Mouse (Mus musculus) stomach, embryonic 14.5 days (tissue): Measurements from ENCODE around the gene Ptges2. TPM values are rescaled to one million over a fixed set of nuclear protein-coding genes. Genes with fewer than 3 reads are reported as not detected.
A peak's percentile ranks its signal among the peaks of the same experiment; 100 is the strongest.

ENCODE experiments used
- ATAC-seq: fragments of 200-750 bp; cut with Nextera tagmentation; 2 replicates; pipeline ENCODE4 v1.8.0; 2017; ENCODE audit warnings: low read depth, moderate TSS enrichment; ENCODE audit not compliant: insufficient number of reproducible peaks, insufficient read depth, low FRiP score
- H3K27ac ChIP-seq: fragments of 300-500 bp; sonication (generic); 2 replicates; pipeline ENCODE4 v1.5.1; 2014; ENCODE audit warnings: mild to moderate bottlenecking, low read length, moderate library complexity, mixed read lengths
- H3K27me3 ChIP-seq: fragments of 300-500 bp; sonication (generic); 2 replicates; pipeline ENCODE4 v1.6.1; 2014; ENCODE audit warnings: low read length, control low read depth, mixed read lengths; ENCODE audit not compliant: control insufficient read depth, insufficient read depth
- H3K36me3 ChIP-seq: fragments of 300-500 bp; sonication (generic); 2 replicates; pipeline ENCODE4 v1.6.1; 2014; ENCODE audit warnings: mild to moderate bottlenecking, control low read depth, low read length, moderate library complexity, mixed read lengths; ENCODE audit not compliant: control insufficient read depth, insufficient read depth
- H3K4me1 ChIP-seq: fragments of 300-500 bp; sonication (generic); 2 replicates; pipeline ENCODE4 v1.6.1; 2014; ENCODE audit warnings: low read length, control low read depth, mixed read lengths; ENCODE audit not compliant: control insufficient read depth, insufficient read depth
- H3K4me2 ChIP-seq: fragments of 300-500 bp; sonication (generic); replicated peaks from 2 replicates; pipeline ENCODE4 v1.6.1; 2014; ENCODE audit warnings: low read depth, low read length, control low read depth
- H3K4me3 ChIP-seq: fragments of 300-500 bp; sonication (generic); 2 replicates; pipeline ENCODE4 v1.5.1; 2014; ENCODE audit warnings: low read depth, low read length, control low read depth
- H3K9ac ChIP-seq: fragments of 300-500 bp; sonication (generic); replicated peaks from 2 replicates; pipeline ENCODE4 v1.6.1; 2014; ENCODE audit warnings: low read depth, mild to moderate bottlenecking, control low read depth, low read length, moderate library complexity, mixed read lengths
- H3K9me3 ChIP-seq: fragments of 300-500 bp; sonication (generic); 2 replicates; pipeline ENCODE4 v1.6.1; 2016; ENCODE audit warnings: low read depth, low read length, control low read depth; ENCODE audit not compliant: control insufficient read depth
- WGBS: fragments of 180-500 bp; shearing (Covaris S2); extraction: QIAGEN DNeasy Blood & Tissue Kit; methylation state at CpG from one replicate; pipeline ENCODE4 v1.1.7; 2014; 5-methylcytosine and 5-hydroxymethylcytosine counted together
- polyA plus RNA-seq: library from polyadenylated mRNA; unstranded; fragments of >200 nt; fragmentation: Nextera tagmentation; extraction: Ambion mirVana; gene quantifications from 2 replicates; pipeline ENCODE4 v1.2.1, GENCODE M21; 2014

Gene Ptges2
- polyA plus RNA-seq, 1 experiment from 2014 or later = 28.1 TPM

DNA sequence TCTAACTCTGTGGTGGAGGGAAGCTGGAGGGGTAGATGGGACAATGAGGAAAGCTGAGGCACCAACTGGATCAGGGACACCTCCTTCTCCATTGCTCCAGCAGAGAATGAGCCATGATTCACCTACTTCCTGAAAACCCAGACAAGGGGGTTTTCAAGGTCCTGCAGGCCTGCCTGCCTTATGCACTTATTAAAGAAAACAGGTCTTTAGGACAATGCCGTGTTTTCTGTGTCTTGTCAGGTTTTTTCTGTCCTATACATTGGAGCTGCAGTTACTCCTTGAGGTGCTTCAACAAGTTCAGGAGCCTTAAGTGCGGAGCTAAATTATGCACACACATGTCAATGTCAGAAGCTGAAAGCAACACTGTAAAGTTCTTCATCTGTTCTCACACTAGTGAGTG, 45.9 kb downstream of the Ptges2 start:
- Histone ChIP-seq H3K4me1 (peaks cover 9% of the 10 kb centered on the region; the same call in 1 of the 2 replicates), H3K9me3 (no peaks in the 10 kb centered on the region), H3K4me2 (no peak overlapping the region), H3K36me3 (no peaks in the 10 kb centered on the region), H3K4me3 (no peak overlapping the region), H3K9ac (no peak overlapping the region), H3K27me3 (no peaks in the 10 kb centered on the region), H3K27ac (no peak overlapping the region)
- 81% methylated on average over 2 of the region's 2 CpGs for WGBS
- ATAC-seq = no peak

DNA sequence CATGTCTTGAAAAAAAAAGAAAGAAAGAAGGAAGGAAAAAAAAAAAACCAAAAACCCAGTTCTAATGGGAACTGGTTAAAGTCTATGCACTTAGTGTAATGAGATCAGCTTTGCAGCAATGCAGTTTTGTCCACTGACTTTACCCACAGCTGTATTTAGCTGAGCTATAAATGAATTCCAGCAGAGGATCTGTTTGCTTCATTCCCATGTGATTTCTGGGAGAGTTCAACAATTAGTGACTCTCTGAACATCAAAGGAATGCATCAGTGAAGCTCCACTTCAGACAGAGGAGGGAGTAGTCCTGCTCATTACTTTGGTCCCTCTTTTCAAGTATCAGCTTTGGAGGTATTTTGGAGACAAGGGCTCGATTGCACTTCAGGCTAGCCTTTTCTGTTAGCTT, 49.8 kb downstream of the Ptges2 start:
- WGBS = 74% methylated on average over 1 of the region's 1 CpGs
- no peak overlapping the region for H3K4me3 ChIP-seq
- H3K36me3 ChIP-seq = no peaks in the 10 kb centered on the region
- no peak for ATAC-seq
- no peak overlapping the region for H3K9ac ChIP-seq
- H3K4me1 ChIP-seq = peaks cover 8% of the 10 kb centered on the region
- no peak overlapping the region for H3K4me2 ChIP-seq
- H3K9me3 ChIP-seq = no peaks in the 10 kb centered on the region
- H3K27me3 ChIP-seq = no peaks in the 10 kb centered on the region
- no peak overlapping the region for H3K27ac ChIP-seq

DNA sequence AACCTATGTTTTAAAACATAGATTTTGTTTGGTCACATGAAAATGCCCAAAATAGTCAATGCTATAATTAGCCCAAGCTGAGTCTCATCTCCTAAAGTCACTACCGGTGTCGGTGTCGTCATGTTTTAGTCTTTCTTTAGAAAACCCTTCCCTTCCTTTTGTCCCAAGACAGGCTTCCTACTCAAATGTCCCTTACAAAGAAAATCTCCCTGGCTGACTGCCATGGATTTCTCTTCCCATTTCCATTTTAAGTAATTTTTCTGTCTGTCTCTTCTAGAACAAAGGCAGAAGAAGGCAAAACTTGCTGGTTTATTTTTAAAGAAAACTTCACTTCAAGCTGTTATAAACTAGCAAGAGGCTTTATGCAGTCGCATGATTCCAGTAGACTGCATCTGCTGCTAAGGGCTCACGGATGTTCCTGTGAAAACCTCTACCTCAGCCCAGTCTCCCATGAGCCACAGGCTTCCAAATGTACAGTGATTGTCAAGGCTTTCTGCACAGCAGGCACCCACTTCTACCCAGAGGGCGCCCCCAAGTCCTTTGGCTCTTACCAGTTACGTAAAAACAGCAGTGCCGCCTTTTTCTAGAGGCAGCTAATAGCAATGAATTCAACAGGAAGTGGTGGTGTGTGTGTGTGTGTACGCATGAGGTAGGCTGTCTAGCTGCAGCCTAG, 51.7 kb downstream of the Ptges2 start:
- Histone ChIP-seq H3K9me3 (no peaks in the 10 kb centered on the region), H3K4me3 (no peak overlapping the region), H3K27ac (peak overlapping the region; percentile 86), H3K4me1 (peaks cover 10% of the 10 kb centered on the region), H3K27me3 (no peaks in the 10 kb centered on the region), H3K9ac (no peak overlapping the region), H3K4me2 (peak overlapping the region; percentile 14; the same call in 1 of the 2 replicates), H3K36me3 (no peaks in the 10 kb centered on the region)
- WGBS = 49% methylated on average over 9 of the region's 9 CpGs
- ATAC-seq = no peak

DNA sequence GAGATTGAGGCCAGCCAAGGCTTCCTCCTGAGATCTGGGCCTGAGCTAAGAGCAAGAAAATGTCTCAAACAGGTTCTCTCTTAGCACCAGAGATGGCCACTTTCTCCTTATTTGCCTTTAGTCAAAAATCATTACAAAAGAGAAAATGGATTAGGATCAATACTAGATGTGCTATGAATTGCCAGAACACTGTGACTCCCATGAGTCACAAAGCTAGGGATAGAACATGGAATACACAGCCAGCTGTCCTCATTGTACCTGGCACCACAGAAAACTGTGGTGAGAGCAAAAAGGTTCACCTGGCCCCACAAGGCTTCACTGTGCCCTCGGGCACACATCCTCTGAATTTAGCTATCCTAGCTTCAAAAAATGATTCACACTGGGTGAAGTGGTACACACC, 52.8 kb downstream of the Ptges2 start:
- peaks cover 15% of the 10 kb centered on the region for H3K4me1 ChIP-seq

DNA sequence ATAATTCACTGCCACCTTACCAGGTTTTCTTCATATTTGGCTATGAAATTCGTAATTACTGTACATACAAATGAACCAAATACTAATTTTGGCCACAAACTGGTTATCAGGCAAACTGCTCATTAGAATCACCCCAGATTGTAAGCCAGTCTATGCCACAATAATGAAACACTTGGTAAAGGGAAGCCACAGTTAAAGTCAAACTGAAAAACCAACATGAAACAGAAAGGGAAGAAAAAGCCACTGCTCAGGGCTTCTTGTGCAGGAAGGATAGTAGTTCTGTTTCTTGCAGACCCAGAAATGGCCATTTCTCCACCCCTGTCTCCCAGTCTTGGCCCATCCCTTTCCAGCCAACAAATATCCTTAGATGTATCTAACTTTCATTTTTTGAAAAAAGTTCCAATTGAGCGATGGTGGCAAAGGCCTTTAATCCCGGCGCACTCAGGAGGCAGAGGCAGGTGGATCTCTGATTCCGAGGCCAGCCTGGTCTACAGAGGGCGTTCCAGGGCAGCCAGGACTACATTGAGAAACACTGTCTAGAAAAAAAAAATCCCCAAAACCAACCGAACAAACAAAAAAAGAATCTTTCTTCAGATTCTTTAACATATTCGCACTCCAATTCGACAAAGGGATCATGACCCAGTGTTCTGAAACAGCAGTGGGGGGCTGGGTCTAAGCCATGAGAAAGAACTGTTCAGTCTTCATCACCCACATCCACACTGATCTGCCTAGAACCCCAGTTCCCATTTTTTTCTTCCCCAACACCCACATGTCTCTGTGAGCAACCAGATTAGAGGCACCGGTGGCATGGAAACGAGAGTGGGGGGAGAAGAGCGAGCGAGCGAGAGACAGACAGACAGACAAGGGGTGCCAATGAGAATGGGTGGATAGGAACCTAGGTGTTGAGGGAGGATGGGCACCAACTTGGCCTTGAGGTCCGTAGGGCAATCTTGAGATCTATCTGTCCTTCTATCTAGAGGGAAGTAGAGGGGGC, 54.4 kb downstream of the Ptges2 start, which contains the start of gene Naif1:
Gene Naif1 (plus strand): TSS at position 697 of the 994 bp plus-strand sequence.
- Histone ChIP-seq H3K27ac (peak within 1 kb of the TSS; percentile 96), H3K4me1 (peaks cover 20% of the 10 kb centered on the region), H3K9me3 (no peaks in the 10 kb centered on the region), H3K4me2 (peak within 1 kb of the TSS; percentile 86), H3K4me3 (peak within 1 kb of the TSS; percentile 82), H3K27me3 (no peaks in the 10 kb centered on the region), H3K36me3 (peaks cover 1% of the 10 kb centered on the region; the same call in 1 of the 2 replicates), H3K9ac (peak within 1 kb of the TSS; percentile 76)
- ATAC-seq = no peak
- WGBS = 71% methylated on average over 15 of the region's 15 CpGs

More for the DNA sequence above, 52.8 kb downstream of the Ptges2 start:
- H3K4me3 ChIP-seq = no peak overlapping the region
- no peak overlapping the region for H3K4me2 ChIP-seq
- H3K27me3 ChIP-seq = no peaks in the 10 kb centered on the region
- peak overlapping the region; percentile 45; the same call in 1 of the 2 replicates for H3K27ac ChIP-seq
- 73% methylated on average over 1 of the region's 1 CpGs for WGBS
- no peaks in the 10 kb centered on the region for H3K36me3 ChIP-seq
- no peaks in the 10 kb centered on the region for H3K9me3 ChIP-seq
- no peak for ATAC-seq
- no peak overlapping the region for H3K9ac ChIP-seq

DNA sequence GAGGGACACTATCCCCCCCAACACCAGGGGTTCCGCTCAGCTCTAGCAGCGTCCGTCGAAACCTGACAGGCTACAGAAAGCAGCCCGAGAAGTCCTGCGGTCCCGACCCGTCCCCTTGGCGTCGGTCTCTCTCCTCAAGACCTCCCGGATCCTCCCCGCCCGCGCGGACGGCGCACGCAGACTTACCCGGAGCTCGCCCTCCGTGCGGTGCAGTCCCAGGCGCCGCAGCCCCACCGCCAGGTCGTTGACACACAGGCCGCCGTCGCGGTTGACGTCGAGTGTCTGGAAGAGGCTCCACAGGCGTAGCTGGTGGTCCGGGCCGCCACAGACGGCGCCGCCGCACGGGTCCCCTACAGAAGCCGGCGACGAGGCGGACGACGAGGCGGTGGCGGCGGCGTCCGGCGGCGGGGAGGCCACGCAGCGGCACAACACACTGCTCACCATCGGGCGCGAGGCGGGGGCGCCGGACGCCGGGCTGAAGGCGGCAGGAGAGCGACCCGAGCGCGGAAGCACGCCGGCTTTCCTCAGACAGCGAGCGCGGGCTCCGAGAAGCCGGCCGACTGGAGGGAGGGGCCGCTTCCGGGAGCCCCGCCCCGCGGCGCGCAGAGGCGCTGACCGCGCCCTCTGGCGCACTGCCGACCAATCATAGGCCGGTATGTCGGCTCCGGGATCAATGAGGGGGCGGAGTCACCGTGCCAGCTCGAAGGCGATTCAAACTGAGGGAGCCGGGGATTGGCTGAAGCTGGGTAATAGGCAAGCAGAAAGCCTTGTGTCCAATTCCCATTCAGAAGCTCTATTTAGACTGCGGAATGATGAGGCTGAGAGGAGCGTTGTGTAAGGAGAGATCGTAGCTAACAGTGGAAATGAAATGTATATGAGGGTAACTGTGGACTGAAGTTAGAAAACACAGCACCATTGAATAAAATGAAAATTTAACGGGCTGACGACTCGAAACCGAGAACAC, 55.5 kb downstream of the Ptges2 start, which contains the start of gene Slc25a25:
Gene Slc25a25 (minus strand): TSS at position 565 of the 964 bp plus-strand sequence.
- peaks cover 20% of the 10 kb centered on the region for H3K4me1 ChIP-seq
- under 1% methylated on average over 103 of the region's 103 CpGs for WGBS
- peaks cover 3% of the 10 kb centered on the region; the same call in 1 of the 2 replicates for H3K36me3 ChIP-seq

DNA sequence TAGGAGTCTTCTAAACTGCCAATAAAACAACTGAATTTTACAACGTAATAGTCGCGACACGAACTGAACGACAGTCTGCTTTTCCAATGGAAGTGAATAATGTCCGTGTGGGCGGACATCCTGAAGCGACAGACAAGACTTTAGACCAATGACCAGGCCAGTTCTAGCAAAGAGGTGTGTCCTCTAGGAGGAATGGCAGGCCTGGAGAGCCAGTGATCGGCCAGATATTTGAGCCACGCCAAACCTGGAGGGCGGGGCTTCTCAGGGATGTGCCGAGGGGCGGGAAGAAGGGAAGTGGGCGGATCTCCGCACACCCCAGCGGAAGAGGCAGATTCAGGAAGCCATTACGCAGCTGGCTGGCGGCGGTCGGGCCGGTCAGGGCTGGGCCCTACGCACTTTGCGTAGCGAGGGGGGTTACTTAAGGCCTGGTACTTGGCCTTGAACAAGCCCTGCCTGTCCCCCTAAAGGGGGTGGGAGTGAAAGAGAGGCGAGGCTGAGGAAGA, 56.2 kb downstream of the Ptges2 start:
- H3K4me1 ChIP-seq = peaks cover 20% of the 10 kb centered on the region
- peaks cover 3% of the 10 kb centered on the region; the same call in 1 of the 2 replicates for H3K36me3 ChIP-seq
- peak overlapping the region; percentile 82 for H3K4me3 ChIP-seq
- H3K27me3 ChIP-seq = no peaks in the 10 kb centered on the region
- H3K4me2 ChIP-seq = peak overlapping the region; percentile 86
- peak; percentile 95 for ATAC-seq
- WGBS = 0% methylated on average over 25 of the region's 25 CpGs
- H3K27ac ChIP-seq = peak overlapping the region; percentile 96
- H3K9ac ChIP-seq = no peak overlapping the region
- no peaks in the 10 kb centered on the region for H3K9me3 ChIP-seq

More for the DNA sequence above, 55.5 kb downstream of the Ptges2 start, which contains the start of gene Slc25a25:
- ATAC-seq = peak; percentile 86
- Histone ChIP-seq H3K4me3 (peak within 1 kb of the TSS; percentile 82), H3K27me3 (no peaks in the 10 kb centered on the region), H3K4me2 (peak within 1 kb of the TSS; percentile 86), H3K9me3 (no peaks in the 10 kb centered on the region), H3K9ac (peak within 1 kb of the TSS; percentile 76), H3K27ac (peak within 1 kb of the TSS; percentile 96)
